Mouse (Mus musculus) adrenal gland, adult 10 weeks (tissue): ENCODE data around the gene Vmn2r21. TPM values are rescaled to one million over a fixed set of nuclear protein-coding genes. Genes with fewer than 3 reads are reported as not detected.

Experiments used
- polyA plus RNA-seq: library from polyadenylated mRNA; stranded (reverse); fragments of 350-450 nt; fragmentation: Illumina TruSeq; extraction: RNeasy Lipid Tissue Mini Kit (QIAGEN cat#74804); gene quantifications from one replicate; pipeline ENCODE4 v1.2.3, GENCODE M21; 2014; ENCODE audit warnings: low read depth, low replicate concordance

Vmn2r21 gene
- not detected for polyA plus RNA-seq

GRCm38 (mm10) chr6:123533306-123533705, at the start of gene Vmn2r21:
Vmn2r21 (minus strand) TSS chr6:123533406.

Other genes with a start within 250 kb of the Vmn2r21 start
- 0.64 TPM for gene Clec4e, start 243.5 kb downstream of the Vmn2r21 start, polyA plus RNA-seq
- gene Vmn2r19, start 225.1 kb downstream of the Vmn2r21 start, polyA plus RNA-seq: not detected
- not detected for gene Vmn2r20, start 115.3 kb downstream of the Vmn2r21 start, polyA plus RNA-seq
- not detected for gene Vmn2r22, start 117.3 kb upstream of the Vmn2r21 start, polyA plus RNA-seq
- not detected for gene Vmn2r23, start 169.3 kb upstream of the Vmn2r21 start, polyA plus RNA-seq
- gene Vmn2r24, start 245.5 kb upstream of the Vmn2r21 start, polyA plus RNA-seq: not detected